Mouse (Mus musculus) heart, postnatal 0 days (tissue): ENCODE measurements around the gene Hecw2.

ENCODE experiments used
- CTCF ChIP-seq: IDR thresholded peaks from 2 replicates; pipeline ENCODE4 v1.5.1; 2016; ENCODE audit warnings: antibody characterized with exemption, control low read depth, low read depth
- EP300 ChIP-seq: IDR thresholded peaks from 2 replicates; pipeline ENCODE4 v1.6.1; 2016; ENCODE audit warnings: antibody characterized with exemption, low read depth

- no peak for TF ChIP-seq EP300
- TF ChIP-seq CTCF = no peak
Observed at GRCm38 (mm10) chr1:54153216-54153786, 41.7 kb downstream of the Hecw2 start.
